Mouse (Mus musculus) hindbrain, embryonic 10.5 days (tissue): ENCODE results near the gene Pif1. TPM values are rescaled to one million over a fixed set of nuclear protein-coding genes. Genes with fewer than 3 reads are reported as not detected.

ENCODE experiments used
- DNase-seq: peaks from one replicate; pipeline ENCODE4 v3.0.0-alpha.2; 2017; ENCODE audit warnings: low spot score
- H3K27ac ChIP-seq: fragments of 300-500 bp; sonication (generic); 2 replicates; pipeline ENCODE4 v1.5.1; 2016; ENCODE audit warnings: mild to moderate bottlenecking, moderate library complexity
- H3K27me3 ChIP-seq: fragments of 300-500 bp; sonication (generic); 2 replicates; pipeline ENCODE4 v1.6.1; 2016; ENCODE audit warnings: mild to moderate bottlenecking; ENCODE audit not compliant: poor library complexity, insufficient read depth, severe bottlenecking
- H3K36me3 ChIP-seq: fragments of 300-500 bp; sonication (generic); 2 replicates; pipeline ENCODE4 v1.6.1; 2016; ENCODE audit warnings: mild to moderate bottlenecking, moderate library complexity
- H3K4me1 ChIP-seq: fragments of 300-500 bp; sonication (generic); replicated peaks from 2 replicates; pipeline ENCODE4 v1.6.1; 2016; ENCODE audit warnings: mild to moderate bottlenecking
- H3K4me3 ChIP-seq: fragments of 300-500 bp; sonication (generic); 2 replicates; pipeline ENCODE4 v1.5.1; 2016; ENCODE audit warnings: mild to moderate bottlenecking, moderate library complexity
- H3K9me3 ChIP-seq: fragments of 300-500 bp; sonication (generic); 2 replicates; pipeline ENCODE4 v1.6.1; 2016; ENCODE audit warnings: mild to moderate bottlenecking, moderate library complexity
- WGBS: fragments of 180-500 bp; shearing (Covaris S2); methylation state at CpG from one replicate; pipeline ENCODE4 v1.1.7; 2016; 5-methylcytosine and 5-hydroxymethylcytosine counted together
- polyA plus RNA-seq: library from polyadenylated mRNA; unstranded; fragments of >200 nt; fragmentation: Nextera tagmentation; extraction: Ambion mirVana; gene quantifications from 2 replicates; pipeline ENCODE4 v1.2.1, GENCODE M21; 2016

The Pif1 gene
- polyA plus RNA-seq = 24.2 and 27.2 TPM in 2 replicates

GRCm38 (mm10) chr9:65586406-65587269 is at the start of gene Pif1:
Gene Pif1, plus strand, starts transcription at chr9:65587160.
- Histone ChIP-seq H3K9me3 (no peaks in the 10 kb centered on the region), H3K36me3 (peaks cover 27% of the 10 kb centered on the region), H3K27me3 (no peaks in the 10 kb centered on the region), H3K4me1 (peaks cover 37% of the 10 kb centered on the region), H3K27ac (peak within 1 kb of the TSS; percentile 91), H3K4me3 (peak within 1 kb of the TSS; percentile 84)
- DNase-seq = peak; percentile 91
- 10% methylated on average over 28 of the region's 28 CpGs for WGBS

- Histone ChIP-seq H3K27me3 (no peaks in the 10 kb centered on the region), H3K9me3 (peaks cover 5% of the 10 kb centered on the region), H3K4me3 (no peak overlapping the region), H3K36me3 (no peaks in the 10 kb centered on the region), H3K27ac (no peak overlapping the region), H3K4me1 (peaks cover 11% of the 10 kb centered on the region; the same call in 1 of the 2 replicates)
- no peak for DNase-seq
- 91% methylated on average over 8 of the region's 8 CpGs for WGBS
These were observed 48.9 kb upstream of the Pif1 start for GRCm38 (mm10) chr9:65537901-65538630.

GRCm38 (mm10) chr9:65539697-65540096 is 47.3 kb upstream of the Pif1 start:
- WGBS = 93% methylated on average over 9 of the region's 9 CpGs
- Histone ChIP-seq H3K4me1 (peaks cover 11% of the 10 kb centered on the region; the same call in 1 of the 2 replicates), H3K4me3 (no peak overlapping the region), H3K36me3 (no peaks in the 10 kb centered on the region), H3K27me3 (no peaks in the 10 kb centered on the region), H3K27ac (no peak overlapping the region), H3K9me3 (no peaks in the 10 kb centered on the region)
- DNase-seq = no peak

- H3K36me3 ChIP-seq = no peaks in the 10 kb centered on the region
- H3K9me3 ChIP-seq = no peaks in the 10 kb centered on the region
- no peak for DNase-seq
- peaks cover 16% of the 10 kb centered on the region for H3K4me1 ChIP-seq
- 78% methylated on average over 13 of the region's 13 CpGs for WGBS
- H3K27me3 ChIP-seq = no peaks in the 10 kb centered on the region
- peak overlapping the region; percentile 45; the same call in 1 of the 2 replicates for H3K27ac ChIP-seq
- H3K4me3 ChIP-seq = no peak overlapping the region
These were observed 45.6 kb upstream of the Pif1 start for GRCm38 (mm10) chr9:65541126-65542068.

GRCm38 (mm10) chr9:65542111-65542524 is 44.8 kb upstream of the Pif1 start:
- DNase-seq = no peak
- no peaks in the 10 kb centered on the region for H3K27me3 ChIP-seq
- H3K9me3 ChIP-seq = no peaks in the 10 kb centered on the region
- no peak overlapping the region for H3K4me3 ChIP-seq
- H3K4me1 ChIP-seq = peaks cover 18% of the 10 kb centered on the region
- H3K27ac ChIP-seq = peak overlapping the region; percentile 45; the same call in 1 of the 2 replicates
- 88% methylated on average over 7 of the region's 7 CpGs for WGBS
- H3K36me3 ChIP-seq = no peaks in the 10 kb centered on the region

GRCm38 (mm10) chr9:65545635-65546412 is 41.1 kb upstream of the Pif1 start:
- Histone ChIP-seq H3K4me3 (no peak overlapping the region), H3K27ac (peak overlapping the region; percentile 36), H3K27me3 (no peaks in the 10 kb centered on the region), H3K36me3 (no peaks in the 10 kb centered on the region), H3K4me1 (peaks cover 49% of the 10 kb centered on the region), H3K9me3 (no peaks in the 10 kb centered on the region)
- WGBS = 75% methylated on average over 10 of the region's 10 CpGs
- no peak for DNase-seq

GRCm38 (mm10) chr9:65546413-65546695 is 40.6 kb upstream of the Pif1 start:
- peaks cover 54% of the 10 kb centered on the region for H3K4me1 ChIP-seq
- DNase-seq = no peak
- H3K4me3 ChIP-seq = no peak overlapping the region
- no peak overlapping the region for H3K27ac ChIP-seq
- WGBS = 65% methylated on average over 4 of the region's 4 CpGs
- H3K9me3 ChIP-seq = no peaks in the 10 kb centered on the region
- H3K36me3 ChIP-seq = no peaks in the 10 kb centered on the region
- H3K27me3 ChIP-seq = no peaks in the 10 kb centered on the region

GRCm38 (mm10) chr9:65547111-65547510 is 39.8 kb upstream of the Pif1 start:
- Histone ChIP-seq H3K9me3 (no peaks in the 10 kb centered on the region), H3K27me3 (no peaks in the 10 kb centered on the region), H3K27ac (0 out of 2 replicates have a peak overlapping the region, but pooled peaks have one; percentile 73), H3K4me1 (peaks cover 52% of the 10 kb centered on the region), H3K36me3 (no peaks in the 10 kb centered on the region), H3K4me3 (no peak overlapping the region)
- no peak for DNase-seq
- WGBS = 85% methylated on average over 5 of the region's 5 CpGs

GRCm38 (mm10) chr9:65547844-65548243 is 39.1 kb upstream of the Pif1 start:
- DNase-seq = no peak
- H3K27me3 ChIP-seq = no peaks in the 10 kb centered on the region
- WGBS = 68% methylated on average over 4 of the region's 4 CpGs
- no peaks in the 10 kb centered on the region for H3K9me3 ChIP-seq
- peak overlapping the region; percentile 73 for H3K27ac ChIP-seq
- H3K36me3 ChIP-seq = no peaks in the 10 kb centered on the region
- peaks cover 52% of the 10 kb centered on the region for H3K4me1 ChIP-seq
- H3K4me3 ChIP-seq = no peak overlapping the region

- peak overlapping the region; percentile 73 for H3K27ac ChIP-seq
These were observed 38.6 kb upstream of the Pif1 start for GRCm38 (mm10) chr9:65548311-65548710.

GRCm38 (mm10) chr9:65549139-65549538 is 37.8 kb upstream of the Pif1 start:
- Histone ChIP-seq H3K4me1 (peaks cover 52% of the 10 kb centered on the region), H3K9me3 (no peaks in the 10 kb centered on the region), H3K27ac (no peak overlapping the region), H3K4me3 (no peak overlapping the region), H3K27me3 (no peaks in the 10 kb centered on the region), H3K36me3 (no peaks in the 10 kb centered on the region)
- DNase-seq = no peak
- 82% methylated on average over 3 of the region's 3 CpGs for WGBS

More at GRCm38 (mm10) chr9:65548311-65548710, 38.6 kb upstream of the Pif1 start:
- H3K4me1 ChIP-seq = peaks cover 52% of the 10 kb centered on the region
- DNase-seq = peak; percentile 35
- H3K36me3 ChIP-seq = no peaks in the 10 kb centered on the region
- H3K4me3 ChIP-seq = no peak overlapping the region
- no peaks in the 10 kb centered on the region for H3K27me3 ChIP-seq
- 63% methylated on average over 8 of the region's 8 CpGs for WGBS
- no peaks in the 10 kb centered on the region for H3K9me3 ChIP-seq

- Histone ChIP-seq H3K27ac (no peak overlapping the region), H3K4me1 (peaks cover 57% of the 10 kb centered on the region), H3K4me3 (no peak overlapping the region), H3K36me3 (0 out of 2 replicates have a peak, but pooled peaks cover 2% of the 10 kb centered on the region), H3K9me3 (no peaks in the 10 kb centered on the region), H3K27me3 (no peaks in the 10 kb centered on the region)
- DNase-seq = no peak
- 89% methylated on average over 5 of the region's 5 CpGs for WGBS
These were observed 37.3 kb upstream of the Pif1 start for GRCm38 (mm10) chr9:65549643-65550042.
